Mouse (Mus musculus) forelimb bud, embryonic 11.5 days (tissue): Measurements from ENCODE around the gene Il10rb.
"Not testable (repeated sequence)": the region's sequence is repeated elsewhere in the genome, so short reads cannot be mapped to it uniquely, and the experiment has no call there.

Experiments used
- DNase-seq: peaks from one replicate; pipeline ENCODE4 v3.0.0-alpha.2; 2012; ENCODE audit warnings: low read depth, low spot score

Gene Il10rb

DNA sequence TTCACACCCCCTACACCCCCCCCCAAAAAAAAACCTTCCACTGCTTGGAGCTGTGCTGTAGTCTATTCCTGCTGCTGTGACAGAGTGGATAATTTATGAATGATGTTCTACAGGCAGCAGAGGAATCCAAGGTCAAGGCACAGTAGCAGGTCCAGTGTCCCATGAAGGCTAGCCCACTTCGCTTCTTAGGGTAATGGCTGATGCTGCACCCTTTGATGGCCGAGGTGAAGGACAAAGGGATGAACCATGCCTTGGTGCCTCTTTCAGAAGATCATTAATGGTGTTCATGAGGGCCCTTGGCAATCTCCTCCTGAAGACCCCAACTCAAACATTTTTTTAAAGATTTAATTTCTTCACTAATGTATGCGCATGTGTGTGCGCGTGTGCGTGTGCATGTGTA lies 10.4 kb downstream of the Il10rb start:
- no peak for DNase-seq

DNA sequence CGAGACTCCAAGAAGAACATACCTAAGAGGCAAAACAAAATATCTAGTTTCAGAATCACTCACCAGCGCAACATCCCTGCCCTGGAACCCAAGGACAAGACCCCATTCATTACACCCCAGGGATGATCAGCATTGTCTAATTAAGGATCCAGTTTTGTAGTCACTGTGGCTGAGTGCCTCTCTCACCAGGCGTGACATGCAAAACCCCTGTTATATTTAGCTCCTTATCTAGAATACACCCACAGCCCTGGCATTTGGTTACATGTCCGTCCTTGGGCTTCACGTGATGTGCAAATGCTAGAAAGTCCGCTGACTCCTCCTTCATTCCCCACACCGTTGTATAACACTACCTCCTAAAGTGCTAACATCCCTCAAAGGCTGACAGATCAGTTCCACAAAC lies 11.0 kb downstream of the Il10rb start:
- no peak for DNase-seq

DNA sequence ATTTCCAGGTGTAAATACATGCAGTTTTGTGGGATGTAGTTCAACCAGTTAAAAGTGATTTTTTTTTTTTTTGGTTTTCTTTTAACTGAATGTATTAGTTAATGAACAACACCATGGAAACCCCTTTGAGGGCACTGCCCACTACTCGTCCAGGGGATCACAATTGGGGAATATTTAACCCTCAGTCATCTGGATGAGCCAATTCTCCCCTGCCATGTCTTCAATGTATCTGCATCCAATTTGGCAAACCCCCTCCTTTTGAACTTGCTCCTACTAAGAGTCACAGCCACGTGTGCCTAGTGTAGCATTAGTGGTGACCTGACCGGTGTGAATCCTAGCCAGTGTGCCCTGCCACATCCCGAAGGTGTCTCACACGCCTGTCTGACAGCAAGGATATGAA lies 12.6 kb downstream of the Il10rb start:
- DNase-seq = no peak

DNA sequence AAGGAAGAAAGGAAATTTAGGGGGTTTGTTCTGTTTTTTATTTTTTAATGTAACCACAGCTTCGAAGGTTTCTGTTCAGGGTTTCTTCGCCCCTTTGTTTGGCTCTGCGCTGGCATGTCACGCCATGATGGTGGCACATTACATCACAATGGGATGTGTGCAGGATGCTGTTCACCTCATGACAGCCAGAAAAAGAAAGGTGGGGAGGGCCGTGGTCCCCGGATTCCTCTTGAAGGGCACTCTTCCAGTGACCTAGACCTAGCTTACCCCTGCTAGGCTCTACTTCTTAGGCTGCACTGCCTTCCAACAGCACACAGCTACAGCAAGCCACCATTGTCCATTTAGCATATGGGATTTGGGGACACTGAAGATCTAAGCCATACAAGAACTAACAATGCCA lies 19.9 kb downstream of the Il10rb start:
- no peak for DNase-seq

DNA sequence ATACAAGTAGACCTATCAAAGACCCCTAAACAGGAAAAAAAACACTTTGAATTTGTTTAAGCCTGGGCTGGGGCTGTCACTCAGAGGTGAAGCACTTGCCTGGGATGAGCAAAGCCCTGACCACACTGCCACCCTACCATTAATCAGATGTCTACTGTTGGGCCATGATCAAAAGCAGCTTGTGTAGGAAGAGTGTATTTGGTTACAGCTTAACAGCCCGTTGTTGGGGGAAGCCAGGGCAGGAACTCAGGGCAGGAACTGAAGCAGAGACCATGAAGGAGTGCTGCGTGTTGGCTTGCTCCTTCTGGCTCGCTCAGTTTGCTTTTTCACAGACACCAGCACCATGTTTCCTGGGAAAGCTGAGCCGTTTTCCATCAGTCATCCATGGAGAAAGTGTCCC lies 20.6 kb downstream of the Il10rb start:
- no peak for DNase-seq

DNA sequence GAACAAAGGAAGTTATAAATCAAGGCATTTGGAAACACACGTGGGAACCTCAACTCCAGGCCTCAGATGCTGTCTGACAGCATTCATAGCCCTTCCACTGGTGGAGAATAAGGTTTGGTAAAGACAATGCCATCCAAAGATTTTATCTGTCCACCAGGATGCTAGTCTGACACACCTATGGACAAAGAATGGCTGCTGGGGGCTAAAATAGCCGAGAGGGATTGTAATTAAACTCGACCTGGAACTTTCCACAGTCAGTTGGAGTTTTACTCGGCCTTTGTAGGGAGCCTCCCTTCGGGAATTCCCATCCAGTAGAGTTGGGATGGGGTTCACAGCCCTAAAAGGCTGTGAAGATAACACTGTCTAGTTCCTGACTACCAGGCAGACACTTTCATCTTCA lies 21.5 kb downstream of the Il10rb start:
- no peak for DNase-seq

DNA sequence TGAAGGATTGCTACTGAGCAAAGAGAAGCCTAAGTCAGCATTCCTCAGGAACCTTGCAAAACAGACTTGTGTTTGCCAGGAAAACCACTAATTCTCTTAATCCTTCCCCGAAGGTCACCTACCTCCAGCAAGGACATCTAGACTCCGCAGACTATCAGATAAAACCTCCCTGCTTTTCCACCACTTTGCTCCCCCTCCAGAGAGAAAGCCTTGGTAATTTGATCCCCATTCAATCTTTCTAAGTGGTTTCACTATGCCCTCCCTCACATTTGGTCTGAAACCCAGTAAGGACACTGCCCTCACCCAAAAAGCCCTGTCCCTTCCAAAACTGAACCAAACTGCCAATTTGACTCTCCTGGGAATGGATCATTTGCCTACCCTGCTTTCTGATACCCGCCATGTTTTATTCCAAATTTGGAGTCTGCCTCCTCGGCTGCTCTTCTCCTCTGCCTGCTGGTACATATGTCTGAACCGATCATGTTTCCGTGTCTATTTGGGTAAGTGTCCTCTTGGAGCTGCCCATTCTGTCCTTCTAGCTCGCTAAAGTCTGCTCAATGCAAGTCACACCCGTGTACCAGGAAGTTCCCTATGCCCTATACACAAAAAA lies 22.4 kb downstream of the Il10rb start:
- no peak for DNase-seq

DNA sequence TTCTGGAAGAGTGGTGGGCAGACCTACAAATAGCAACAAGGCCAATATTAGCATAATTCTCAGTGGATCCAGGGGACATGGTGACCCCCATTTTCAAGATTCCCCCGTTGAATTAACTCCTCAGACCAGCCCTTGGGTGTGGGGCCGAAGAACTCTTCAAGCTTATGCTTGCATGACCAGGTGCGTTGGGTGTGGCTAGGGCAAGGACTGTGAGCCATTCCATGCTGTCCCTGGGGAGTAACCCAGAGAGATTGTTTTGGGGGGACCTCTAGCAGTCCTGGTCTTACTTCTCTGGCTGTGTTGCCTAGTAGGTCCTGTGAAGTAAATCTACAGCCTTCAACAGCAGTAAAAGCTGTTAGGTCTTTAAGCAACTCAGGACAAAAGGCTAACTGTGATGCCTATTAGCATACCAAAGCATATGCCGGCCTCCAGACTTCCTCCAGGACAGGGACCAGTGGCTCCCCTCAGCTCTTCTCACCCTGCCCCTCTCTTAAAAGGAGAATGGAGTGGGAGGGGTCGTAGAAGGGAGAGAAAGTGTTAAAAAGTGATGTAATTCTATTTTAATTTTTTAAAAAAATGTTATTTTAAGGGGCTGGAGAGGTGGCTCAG lies 26.9 kb downstream of the Il10rb start:
- no peak for DNase-seq

DNA sequence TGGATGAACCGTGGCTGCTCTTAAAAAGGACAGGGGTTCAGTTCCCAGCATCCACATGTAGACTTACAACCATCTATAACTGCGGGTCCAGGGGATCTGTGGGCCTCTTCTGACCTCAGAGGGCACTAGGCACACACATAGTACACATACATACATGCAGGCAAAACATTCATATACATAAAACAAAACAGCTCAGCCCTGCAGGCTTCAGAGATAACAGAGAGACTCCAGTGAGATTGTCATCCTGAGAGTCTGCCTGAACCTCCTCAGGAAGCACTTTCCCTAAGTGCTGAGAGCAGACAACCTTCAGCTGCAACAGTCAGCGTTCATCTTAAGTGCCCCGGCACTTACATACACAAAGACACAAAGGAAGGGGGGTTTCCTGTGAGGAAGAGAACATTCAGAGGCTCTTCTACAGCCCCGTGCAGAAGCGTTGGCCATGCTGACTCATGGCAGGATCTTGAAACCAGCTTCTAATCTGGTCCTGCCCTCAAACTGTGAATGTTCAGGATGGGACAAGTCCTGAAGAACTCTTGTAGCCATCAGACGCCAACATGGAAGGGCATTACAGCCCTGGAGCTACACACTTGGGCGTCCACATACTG lies 27.5 kb downstream of the Il10rb start:
- no peak for DNase-seq

DNA sequence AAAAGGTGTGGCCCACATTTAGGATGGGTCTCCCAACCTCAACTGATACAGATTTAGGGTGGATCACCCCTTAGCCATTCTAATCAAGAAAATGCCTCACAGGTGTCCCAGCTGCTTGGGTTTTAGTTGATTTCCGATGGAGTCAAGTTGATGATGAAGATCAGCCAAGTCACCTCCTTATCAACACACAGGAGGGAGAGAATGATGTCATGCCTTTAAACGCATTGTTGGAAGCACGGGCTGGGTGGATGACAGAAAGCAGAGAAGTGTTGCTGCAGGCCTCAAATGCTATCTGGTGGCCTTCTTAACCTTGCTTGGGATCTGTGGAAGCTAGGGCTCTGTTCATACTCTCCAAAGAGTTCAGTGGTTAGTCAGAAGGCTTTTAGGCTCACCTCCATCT lies 28.2 kb downstream of the Il10rb start:
- DNase-seq = no peak

DNA sequence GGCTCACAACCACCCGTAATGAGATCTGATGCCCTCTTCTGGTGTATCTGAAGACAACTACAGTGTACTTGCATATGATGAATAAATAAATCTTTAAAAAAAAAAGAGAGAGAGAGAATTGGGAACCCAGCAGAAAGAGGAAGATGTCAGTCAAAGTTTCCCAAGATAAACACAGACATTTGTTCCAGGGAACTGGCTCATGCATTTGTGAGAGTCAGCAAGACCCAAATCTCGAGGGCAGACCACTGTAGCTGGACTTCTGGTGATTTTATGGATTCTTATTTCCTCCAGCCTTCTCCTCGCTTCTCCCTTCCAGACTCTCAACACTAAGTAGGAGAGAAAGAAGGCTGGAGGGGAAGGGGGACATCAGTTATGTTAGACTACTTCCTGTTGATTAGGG lies 32.1 kb downstream of the Il10rb start:
- DNase-seq = no peak

DNA sequence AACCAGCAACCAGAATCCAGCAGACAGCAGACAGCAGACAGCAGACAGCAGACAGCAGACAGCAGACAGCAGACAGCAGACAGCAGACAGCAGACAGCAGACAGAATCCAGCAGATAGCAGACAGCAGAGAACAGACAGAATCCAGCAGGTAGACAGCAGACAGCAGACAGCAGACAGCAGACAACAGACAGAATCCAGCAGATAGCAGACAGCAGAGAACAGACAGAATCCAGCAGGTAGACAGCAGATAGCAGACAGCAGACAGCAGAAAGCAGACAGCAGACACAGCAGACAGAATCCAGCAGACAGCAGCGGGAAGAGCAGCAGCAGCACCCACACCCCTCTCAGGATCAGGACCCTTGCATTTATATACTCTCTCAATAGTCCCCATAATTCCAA lies 32.6 kb downstream of the Il10rb start:
- not testable (repeated sequence) for DNase-seq

DNA sequence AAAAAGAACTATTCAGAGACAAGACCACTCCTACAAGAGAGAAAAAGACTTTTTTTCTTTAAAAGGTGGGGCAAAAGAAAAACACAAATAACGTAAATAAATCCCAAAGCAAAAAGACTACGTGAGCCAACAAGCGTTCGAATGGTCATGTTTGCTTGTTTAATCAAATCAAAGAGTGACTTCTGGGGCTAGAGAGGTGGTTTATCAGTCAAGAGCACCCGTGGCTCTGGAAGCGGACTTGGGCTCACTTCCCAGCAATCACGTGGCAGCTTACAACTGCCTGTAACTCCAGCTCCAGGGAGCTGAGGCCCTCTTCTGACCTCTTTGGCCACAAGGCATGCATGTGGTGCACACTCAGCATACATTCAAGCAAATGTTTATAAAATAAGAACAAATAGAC lies 35.4 kb downstream of the Il10rb start:
- no peak for DNase-seq

DNA sequence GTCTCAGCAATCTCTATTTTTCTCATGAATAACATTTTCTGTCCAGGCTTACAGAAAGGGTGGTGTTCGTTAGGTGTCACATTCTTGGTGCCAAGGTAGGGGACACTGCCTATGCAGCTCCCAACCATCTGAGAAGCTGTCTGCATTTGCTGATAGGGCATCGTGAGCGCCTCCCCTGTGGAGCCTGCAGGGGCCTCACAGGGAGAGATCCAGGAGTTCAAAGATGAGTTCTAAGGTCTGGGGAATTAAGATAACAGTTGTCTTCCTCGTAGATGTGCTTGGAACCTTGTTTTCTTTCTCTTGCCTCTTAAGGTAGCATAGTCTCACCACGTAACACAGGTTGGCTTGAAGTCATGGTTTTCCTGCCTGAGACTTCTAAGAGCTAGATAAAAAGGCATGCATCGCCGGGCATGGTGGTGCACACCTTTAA lies 35.9 kb downstream of the Il10rb start:
- no peak for DNase-seq

DNA sequence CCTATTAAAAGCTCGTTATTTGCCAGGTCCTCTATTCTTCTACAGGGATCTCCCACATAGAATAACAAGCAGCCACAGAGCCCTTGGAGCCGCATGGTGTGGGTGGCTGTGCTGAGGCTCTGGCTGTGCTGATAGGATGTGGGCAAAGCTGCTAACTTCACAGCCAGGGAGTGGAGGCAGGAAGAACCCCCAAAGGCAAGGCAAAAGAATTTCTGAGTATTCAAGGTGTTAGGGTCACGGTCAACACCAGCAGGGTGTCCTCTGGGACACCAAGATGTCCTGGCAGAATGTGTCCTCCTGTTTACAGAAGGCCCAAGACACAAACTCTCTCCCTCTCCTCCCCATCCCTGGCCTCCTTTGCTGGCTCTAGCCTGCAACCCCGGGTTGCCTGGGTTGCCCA lies 36.5 kb downstream of the Il10rb start:
- DNase-seq = no peak

DNA sequence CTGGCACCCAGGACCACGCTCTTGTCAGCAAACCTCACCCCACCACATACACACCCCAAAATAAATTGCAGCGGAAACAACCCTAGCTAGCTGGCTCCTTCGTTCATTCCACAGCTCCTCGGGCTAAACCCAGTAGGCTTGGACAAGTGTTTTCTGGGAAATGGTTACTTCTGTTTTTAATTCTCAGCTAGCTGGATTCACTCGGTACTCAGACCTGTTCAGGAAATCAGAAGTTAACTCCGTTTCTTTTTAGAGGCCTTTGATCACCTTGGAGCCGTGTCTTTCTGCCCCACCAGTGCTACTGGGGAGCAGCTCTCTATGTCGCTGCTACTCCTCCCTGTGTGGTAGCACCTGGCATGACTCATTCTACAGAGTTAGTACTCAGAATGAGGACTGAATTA lies 37.2 kb downstream of the Il10rb start:
- no peak for DNase-seq

DNA sequence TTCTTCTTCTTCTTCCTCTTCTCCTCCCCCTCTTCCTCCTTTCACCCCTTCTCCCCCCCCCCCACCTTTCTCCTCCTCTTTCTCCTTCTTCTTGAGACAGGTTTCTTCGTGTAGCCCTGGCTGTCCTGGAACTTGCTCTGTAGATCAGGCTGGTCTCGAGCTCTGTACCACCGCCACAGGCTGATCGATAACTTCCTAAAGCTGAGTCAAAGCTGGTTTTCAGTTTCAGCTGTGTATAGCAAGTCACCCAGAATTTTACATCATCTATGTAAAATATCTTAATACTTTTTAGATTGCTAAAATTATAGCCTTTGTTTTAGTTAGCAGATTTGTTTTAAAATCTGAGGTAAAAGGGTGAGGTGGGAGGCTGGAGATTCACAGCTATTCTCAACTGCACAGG lies 38.9 kb downstream of the Il10rb start:
- no peak for DNase-seq

DNA sequence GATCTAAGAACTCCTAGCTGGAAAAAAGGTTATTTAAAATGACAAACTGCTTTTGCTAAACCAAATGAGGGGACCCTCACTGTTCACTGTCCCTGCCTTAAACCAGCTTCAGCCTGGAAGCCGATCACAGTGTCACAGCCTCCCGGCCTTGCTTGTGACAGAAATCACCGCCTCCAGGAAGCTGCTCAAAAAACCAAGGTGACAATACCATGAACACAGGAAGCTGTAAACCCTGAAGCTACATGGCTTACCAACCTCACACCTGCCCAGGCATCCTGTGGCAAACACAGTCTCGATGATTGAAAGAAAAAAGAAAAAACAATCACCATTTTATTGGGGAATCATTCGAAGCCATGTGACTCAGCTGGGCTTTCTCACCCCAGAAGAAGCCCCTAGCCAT lies 39.6 kb downstream of the Il10rb start:
- DNase-seq = no peak

DNA sequence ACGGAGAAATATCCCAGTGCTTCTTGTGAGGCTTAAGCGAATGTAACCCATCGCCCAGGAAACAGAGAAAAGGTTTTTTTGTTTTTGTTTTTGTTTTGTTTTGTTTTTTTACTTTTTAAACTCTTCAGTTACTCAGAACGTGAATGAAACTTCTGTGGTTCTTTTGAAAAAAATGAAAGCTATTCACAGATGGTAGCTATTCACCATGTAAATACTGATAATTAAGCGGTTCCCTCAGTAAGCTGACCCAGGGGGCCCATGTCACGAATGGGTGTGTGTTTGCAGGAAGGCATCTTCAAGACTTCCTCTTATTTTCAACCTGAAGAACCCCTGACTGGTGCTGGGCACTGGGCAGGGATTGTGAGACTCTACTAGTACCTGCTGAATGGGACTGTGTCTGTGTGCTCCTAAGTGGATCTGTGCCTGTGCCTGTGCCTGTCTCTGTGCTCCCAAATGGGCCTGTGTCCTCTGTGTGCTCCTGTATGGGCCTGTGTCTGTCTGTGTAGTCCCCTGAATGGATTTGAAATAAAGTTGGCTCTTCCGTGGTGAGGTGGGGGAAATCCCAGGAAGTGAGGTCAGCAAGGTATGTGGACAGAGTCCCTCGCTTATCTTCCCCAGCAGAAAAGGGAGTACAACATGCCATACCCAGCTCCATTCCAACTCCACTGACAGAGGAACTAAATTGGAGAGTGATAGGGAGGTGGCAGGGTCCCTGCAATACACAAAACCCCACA lies 41.0 kb downstream of the Il10rb start:
- no peak for DNase-seq

DNA sequence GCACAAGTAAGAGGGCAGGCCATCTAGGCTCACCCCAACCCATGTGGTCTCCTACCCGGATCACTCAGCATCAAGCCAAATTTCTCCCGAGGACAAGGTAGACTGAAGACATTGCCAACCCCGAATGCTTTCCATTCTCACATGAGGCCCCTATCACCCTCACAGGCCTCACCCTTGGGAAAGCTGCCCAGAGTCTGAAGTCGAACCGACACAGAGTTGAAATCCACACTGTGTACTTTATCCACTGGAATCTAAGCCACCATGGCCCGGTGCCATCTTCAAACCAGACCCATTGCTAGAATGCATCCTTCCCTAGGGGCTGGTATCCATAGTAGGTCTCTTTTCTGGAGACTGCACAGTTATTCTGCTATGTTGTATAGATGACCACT lies 41.5 kb downstream of the Il10rb start:
- no peak for DNase-seq

DNA sequence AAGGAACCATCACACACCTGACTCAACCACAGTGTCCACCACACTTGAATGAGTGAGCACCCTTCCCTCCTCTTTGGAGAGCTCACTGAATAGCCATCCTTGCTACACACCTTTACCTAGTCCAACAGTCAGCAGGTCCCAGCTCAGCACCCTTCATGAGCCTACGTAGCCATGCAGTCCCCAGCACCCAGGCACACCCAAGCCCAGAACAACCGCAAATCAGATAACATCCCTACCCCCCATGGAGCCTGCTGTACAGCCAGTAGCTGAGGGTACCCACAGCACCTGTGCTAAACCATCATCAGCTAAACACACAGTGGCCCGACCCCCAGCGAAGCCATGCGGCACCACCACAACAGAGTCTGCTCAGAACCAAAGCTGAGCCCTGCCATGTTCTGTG lies 42.1 kb downstream of the Il10rb start:
- DNase-seq = no peak

DNA sequence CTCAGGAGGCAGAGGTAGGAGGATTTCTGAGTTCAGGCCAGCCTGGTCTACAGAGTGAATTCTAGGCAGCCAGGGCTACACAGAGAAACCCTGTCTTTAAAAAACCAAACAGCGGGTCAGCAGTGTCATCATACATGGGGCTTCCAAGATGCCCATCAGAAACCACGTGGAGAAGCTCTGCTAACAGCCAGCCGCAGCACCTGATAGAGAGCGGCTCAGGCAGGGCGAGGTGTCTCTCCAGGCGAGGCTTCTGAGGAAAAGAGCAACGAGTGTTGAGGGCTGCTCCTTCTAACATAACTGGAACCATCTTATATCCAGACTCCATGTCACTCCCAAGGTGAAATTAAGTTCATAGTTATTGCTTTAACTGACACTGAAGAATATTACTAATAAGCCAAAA lies 42.9 kb downstream of the Il10rb start:
- no peak for DNase-seq
